Mouse (Mus musculus): ENCODE data around the gene Serpinb3a.

DNA sequence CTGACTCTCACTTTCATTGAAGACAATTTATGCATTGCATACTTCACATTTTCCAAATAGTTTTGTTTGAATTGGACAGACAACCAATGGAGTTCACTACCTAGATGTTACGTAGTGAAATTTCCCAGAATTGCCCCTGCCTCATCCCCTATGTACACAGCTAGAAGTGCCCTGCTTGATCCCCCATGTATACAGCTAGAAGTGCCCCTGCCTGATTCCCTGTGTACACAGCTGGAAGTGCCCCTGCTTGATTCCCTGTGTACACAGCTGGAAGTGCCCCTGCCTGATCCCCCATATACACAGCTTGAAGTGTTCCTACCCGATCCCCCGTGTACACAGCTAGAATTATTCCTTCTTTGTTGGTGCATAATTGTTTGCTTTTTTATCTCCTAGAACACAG, 45.8 kb downstream of the Serpinb3a start:
- TF ChIP-seq CTCF (IDR thresholded peaks at IDR 0.05; ENCODE audit: extremely low read depth, insufficient read length, insufficient replicate concordance, low read depth, low read length) (no peak), POLR2A (IDR thresholded peaks at IDR 0.05; ENCODE audit: low read depth, low read length) (no peak)

Measured in small intestine, adult 2 months (tissue).